Mouse (Mus musculus) hindbrain, embryonic 12.5 days (tissue): ENCODE results near the gene Smco1. TPM values are rescaled to one million over a fixed set of nuclear protein-coding genes. Genes with fewer than 3 reads are reported as not detected.
"Not testable (repeated sequence)": the region's sequence is repeated elsewhere in the genome, so short reads cannot be mapped to it uniquely, and the experiment has no call there.

Experiments used
- ATAC-seq: fragments of 200-750 bp; cut with Nextera tagmentation; 2 replicates; pipeline ENCODE4 v1.8.0; 2017; ENCODE audit warnings: moderate TSS enrichment; ENCODE audit not compliant: low FRiP score
- H3K27ac ChIP-seq: fragments of 300-500 bp; sonication (generic); 2 replicates; pipeline ENCODE4 v1.5.1; 2016; ENCODE audit warnings: mild to moderate bottlenecking
- H3K27me3 ChIP-seq: fragments of 300-500 bp; sonication (generic); 2 replicates; pipeline ENCODE4 v1.6.1; 2016; ENCODE audit warnings: mild to moderate bottlenecking
- H3K36me3 ChIP-seq: fragments of 300-500 bp; sonication (generic); 2 replicates; pipeline ENCODE4 v1.6.1; 2016; ENCODE audit warnings: mild to moderate bottlenecking
- H3K4me1 ChIP-seq: fragments of 300-500 bp; sonication (generic); 2 replicates; pipeline ENCODE4 v1.6.1; 2016
- H3K4me2 ChIP-seq: fragments of 300-500 bp; sonication (generic); replicated peaks from 2 replicates; pipeline ENCODE4 v1.6.1; 2016; ENCODE audit warnings: mild to moderate bottlenecking
- H3K4me3 ChIP-seq: fragments of 300-500 bp; sonication (generic); 2 replicates; pipeline ENCODE4 v1.5.1; 2016; ENCODE audit warnings: mild to moderate bottlenecking
- H3K9ac ChIP-seq: fragments of 300-500 bp; sonication (generic); 2 replicates; pipeline ENCODE4 v1.6.1; 2016; ENCODE audit warnings: mild to moderate bottlenecking, moderate library complexity
- H3K9me3 ChIP-seq: fragments of 300-500 bp; sonication (generic); replicated peaks from 2 replicates; pipeline ENCODE4 v1.6.1; 2016; ENCODE audit warnings: mild to moderate bottlenecking
- WGBS: fragments of 180-500 bp; shearing (Covaris S2); methylation state at CpG from one replicate; pipeline ENCODE4 v1.1.7; 2016; 5-methylcytosine and 5-hydroxymethylcytosine counted together
- polyA plus RNA-seq: library from polyadenylated mRNA; unstranded; fragments of >200 nt; fragmentation: Nextera tagmentation; extraction: Ambion mirVana; gene quantifications from 2 replicates; pipeline ENCODE4 v1.2.1, GENCODE M21; 2016

The Smco1 gene
- polyA plus RNA-seq, 1 experiment from 2014 or later, result 0.14 TPM

DNA sequence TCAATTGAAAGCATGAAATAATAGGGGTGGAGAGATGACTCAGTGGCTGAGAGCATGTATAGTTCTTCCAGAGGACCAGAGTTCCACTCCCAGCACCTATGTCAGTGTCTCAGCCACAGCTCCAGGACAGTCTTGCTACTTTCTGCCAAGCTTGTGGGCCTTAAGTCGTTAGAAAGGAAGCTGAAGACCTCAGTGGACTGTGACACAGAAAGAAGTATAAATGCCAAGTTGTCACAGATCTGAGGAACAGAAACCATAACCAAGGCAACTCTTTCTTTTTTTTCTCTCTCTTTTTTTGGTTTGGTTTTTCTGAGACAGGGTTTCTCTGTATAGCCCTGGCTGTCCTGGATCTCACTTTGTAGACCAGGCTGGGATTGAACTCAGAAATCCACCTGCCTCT, 4.6 kb downstream of the Smco1 start:
- no peak overlapping the region for H3K27ac ChIP-seq
- H3K27me3 ChIP-seq, result no peaks in the 10 kb centered on the region
- H3K36me3 ChIP-seq, result no peaks in the 10 kb centered on the region
- H3K4me2 ChIP-seq, result no peak overlapping the region
- WGBS, result 88% methylated on average over 1 of the region's 1 CpGs
- peaks cover 23% of the 10 kb centered on the region for H3K4me1 ChIP-seq
- 0 out of 2 replicates have a peak, but pooled peaks cover 4% of the 10 kb centered on the region for H3K9me3 ChIP-seq
- H3K4me3 ChIP-seq, result no peak overlapping the region
- no peak for ATAC-seq
- no peak overlapping the region for H3K9ac ChIP-seq

DNA sequence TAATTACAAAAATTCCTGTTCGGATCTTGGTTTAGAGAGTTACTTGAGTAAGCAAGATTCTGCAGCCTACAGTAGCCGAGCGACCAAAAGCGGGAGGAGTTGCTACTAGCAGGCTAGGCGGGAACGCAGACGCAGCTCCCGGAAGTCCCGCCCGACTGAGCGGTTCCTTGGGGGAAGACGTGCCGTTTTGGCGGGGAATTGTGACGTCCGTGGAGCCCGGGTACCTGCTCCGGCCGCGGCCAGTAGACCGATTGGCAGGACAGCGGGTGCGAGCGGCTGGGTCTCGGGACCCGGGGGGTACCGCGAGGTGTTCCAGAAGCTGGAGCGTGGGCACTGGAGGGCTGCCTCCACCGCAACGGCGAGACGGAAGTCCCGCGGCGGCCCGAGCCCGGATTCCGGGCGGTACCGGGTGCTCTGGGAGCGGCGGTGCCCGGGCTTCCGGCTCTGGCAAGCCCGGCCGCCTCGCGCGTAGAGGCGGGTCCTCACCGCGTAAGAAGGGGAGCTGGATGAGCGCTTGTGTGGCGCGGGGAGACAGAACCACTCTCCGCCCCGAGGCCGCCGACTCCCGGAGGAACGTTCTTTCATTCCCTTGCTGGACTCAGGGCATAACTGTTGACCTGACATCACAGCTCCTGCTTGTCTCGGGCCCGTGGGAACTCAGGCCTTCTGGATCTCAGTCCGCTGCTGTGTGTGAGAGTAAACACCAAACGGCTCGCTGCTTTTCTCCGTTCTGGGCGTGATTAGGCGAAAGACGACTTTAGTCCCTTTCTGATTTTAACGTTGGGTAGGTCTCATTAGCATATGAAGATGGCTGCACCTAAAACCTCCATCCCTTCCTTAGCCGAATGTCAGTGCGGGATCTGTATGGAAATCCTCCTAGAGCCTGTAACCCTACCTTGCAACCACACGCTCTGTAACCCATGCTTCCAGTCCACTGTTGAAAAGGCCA, 6.3 kb downstream of the Smco1 start, which contains the start of gene Rnf168:
Gene Rnf168, plus strand, starts transcription at position 152 of the 949 bp plus-strand sequence.
- peak within 1 kb of the TSS; percentile 96 for H3K27ac ChIP-seq
- H3K27me3 ChIP-seq, result no peaks in the 10 kb centered on the region
- H3K4me2 ChIP-seq, result peak within 1 kb of the TSS; percentile 73
- WGBS, result under 1% methylated on average over 75 of the region's 75 CpGs
- peaks cover 27% of the 10 kb centered on the region for H3K4me1 ChIP-seq
- peak; percentile 91 for ATAC-seq
- peak within 1 kb of the TSS; percentile 94 for H3K4me3 ChIP-seq
- H3K36me3 ChIP-seq, result 0 out of 2 replicates have a peak, but pooled peaks cover 3% of the 10 kb centered on the region
- H3K9me3 ChIP-seq, result 0 out of 2 replicates have a peak, but pooled peaks cover 4% of the 10 kb centered on the region
- H3K9ac ChIP-seq, result peak within 1 kb of the TSS; percentile 80

DNA sequence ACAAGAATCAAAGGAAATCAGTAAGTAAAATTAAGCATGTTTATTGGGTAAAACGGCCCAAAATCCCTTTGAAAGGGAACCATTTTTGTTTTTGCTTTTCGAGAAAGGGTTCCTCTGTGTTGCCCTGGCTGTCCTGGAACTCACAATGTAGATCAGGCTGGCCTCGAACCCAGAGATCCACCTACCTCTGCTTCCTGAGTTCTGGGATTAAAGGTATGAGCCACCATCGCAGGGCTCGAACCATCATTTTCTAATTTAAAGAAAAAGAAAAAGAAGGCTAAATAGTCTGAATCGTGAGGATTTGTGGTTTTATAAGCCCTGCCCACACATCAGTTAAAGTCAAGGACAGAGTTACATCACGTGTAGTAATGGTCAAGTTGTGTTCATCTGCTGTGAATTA, 7.1 kb downstream of the Smco1 start:
- 62% methylated on average over 7 of the region's 7 CpGs for WGBS
- Histone ChIP-seq H3K27ac (peak overlapping the region; percentile 96), H3K27me3 (no peaks in the 10 kb centered on the region), H3K4me1 (peaks cover 27% of the 10 kb centered on the region), H3K36me3 (peaks cover 11% of the 10 kb centered on the region; the same call in 1 of the 2 replicates), H3K4me3 (peak overlapping the region; percentile 94), H3K9ac (peak overlapping the region; percentile 80), H3K4me2 (peak overlapping the region; percentile 73), H3K9me3 (0 out of 2 replicates have a peak, but pooled peaks cover 4% of the 10 kb centered on the region)
- no peak for ATAC-seq

DNA sequence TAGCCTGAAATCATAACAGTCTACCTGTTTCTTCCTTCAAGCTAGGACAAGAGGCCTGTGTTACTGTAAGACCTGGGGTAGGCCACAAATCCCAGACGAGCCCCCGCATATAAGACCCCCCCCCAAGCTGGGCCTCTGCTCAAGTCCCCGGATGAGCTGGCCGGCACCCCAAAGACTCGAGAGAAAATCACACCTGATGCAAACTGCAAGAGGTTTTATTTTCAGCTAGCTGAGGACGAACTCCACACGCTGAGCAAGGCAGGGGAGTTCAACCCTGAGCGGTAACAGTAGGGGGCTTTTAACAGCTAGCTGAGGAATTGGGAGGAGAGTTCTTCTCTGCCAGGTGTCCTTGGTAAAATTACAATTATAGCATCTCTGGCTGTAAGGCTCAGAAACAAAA, 8.9 kb downstream of the Smco1 start:
- no peak for ATAC-seq
- H3K9me3 ChIP-seq, result 0 out of 2 replicates have a peak, but pooled peaks cover 4% of the 10 kb centered on the region
- H3K4me2 ChIP-seq, result peak overlapping the region; percentile 73
- WGBS, result 95% methylated on average over 8 of the region's 8 CpGs
- H3K9ac ChIP-seq, result 0 out of 2 replicates have a peak overlapping the region, but pooled peaks have one; percentile 8
- peak overlapping the region; percentile 12; the same call in 1 of the 2 replicates for H3K4me3 ChIP-seq
- H3K36me3 ChIP-seq, result peaks cover 28% of the 10 kb centered on the region
- no peak overlapping the region for H3K27ac ChIP-seq
- no peaks in the 10 kb centered on the region for H3K27me3 ChIP-seq
- H3K4me1 ChIP-seq, result peaks cover 27% of the 10 kb centered on the region

DNA sequence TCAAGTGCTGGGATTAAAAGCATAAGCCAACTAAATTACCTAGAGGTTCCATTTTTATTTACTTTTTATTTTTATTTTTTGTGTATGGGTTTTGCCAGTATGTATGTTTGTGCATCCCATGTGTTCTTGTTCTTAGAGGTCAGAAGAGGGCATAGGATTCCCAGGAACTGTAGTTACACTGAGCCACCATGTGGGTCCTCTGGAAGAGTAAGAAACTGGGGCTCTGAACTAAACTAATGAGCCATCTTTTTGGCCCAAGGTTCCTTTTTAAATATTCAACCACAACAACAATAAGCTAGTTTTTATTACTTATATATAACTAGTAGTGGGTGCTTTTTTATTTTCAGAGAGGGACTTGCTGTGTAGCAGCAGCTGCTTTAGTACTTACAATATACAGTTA, 11.3 kb downstream of the Smco1 start:
- H3K27ac ChIP-seq, result no peak overlapping the region
- no peak for ATAC-seq
- H3K9me3 ChIP-seq, result 0 out of 2 replicates have a peak, but pooled peaks cover 4% of the 10 kb centered on the region
- H3K4me2 ChIP-seq, result no peak overlapping the region
- H3K36me3 ChIP-seq, result peaks cover 42% of the 10 kb centered on the region
- no peak overlapping the region for H3K4me3 ChIP-seq
- no peak overlapping the region for H3K9ac ChIP-seq
- H3K27me3 ChIP-seq, result no peaks in the 10 kb centered on the region
- peaks cover 22% of the 10 kb centered on the region for H3K4me1 ChIP-seq

DNA sequence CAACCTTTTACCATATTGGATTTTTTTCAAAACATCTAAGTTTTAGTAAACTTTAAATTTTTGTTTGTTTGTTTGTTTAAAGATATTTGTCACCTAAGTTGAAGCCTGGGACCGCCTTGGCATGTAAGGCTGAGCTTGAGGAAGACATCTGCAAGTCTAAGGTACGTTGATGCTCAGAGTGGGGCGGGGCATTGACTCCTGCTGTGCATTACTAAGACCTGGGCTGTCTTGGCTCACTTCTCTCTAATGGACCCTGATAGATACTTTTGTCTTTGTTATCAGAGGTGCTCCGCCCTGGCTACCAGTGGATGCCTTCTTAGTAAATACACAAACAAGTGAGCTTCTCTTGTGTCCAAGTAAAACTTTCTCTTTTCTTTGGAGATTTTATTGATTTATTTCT, 20.6 kb downstream of the Smco1 start:
- H3K9ac ChIP-seq, result no peak overlapping the region
- no peak overlapping the region for H3K4me2 ChIP-seq
- peaks cover 46% of the 10 kb centered on the region for H3K36me3 ChIP-seq
- WGBS, result 92% methylated on average over 4 of the region's 4 CpGs
- no peaks in the 10 kb centered on the region for H3K4me1 ChIP-seq
- no peak overlapping the region for H3K27ac ChIP-seq
- no peaks in the 10 kb centered on the region for H3K27me3 ChIP-seq
- ATAC-seq, result no peak
- no peaks in the 10 kb centered on the region for H3K9me3 ChIP-seq
- no peak overlapping the region for H3K4me3 ChIP-seq

DNA sequence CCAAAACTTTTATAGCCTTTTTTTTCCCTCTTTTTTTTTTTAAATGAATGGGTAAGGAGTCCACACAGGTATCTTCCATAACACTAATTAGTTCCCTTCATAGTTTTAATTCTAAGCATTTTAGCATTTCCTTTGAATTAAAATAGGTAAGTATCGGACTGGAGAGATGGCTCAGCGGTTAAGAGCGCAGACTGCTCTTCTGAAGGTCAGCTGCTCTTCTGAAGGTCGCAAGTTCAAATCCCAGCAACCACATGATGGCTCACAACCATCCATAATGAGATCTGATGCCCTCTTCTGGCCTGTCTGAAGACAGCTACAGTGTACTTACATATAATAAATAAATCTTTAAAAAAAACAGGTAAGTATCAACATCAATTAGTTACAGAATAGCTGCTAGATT, 28.3 kb downstream of the Smco1 start:
- not testable (repeated sequence) for H3K27me3 ChIP-seq

DNA sequence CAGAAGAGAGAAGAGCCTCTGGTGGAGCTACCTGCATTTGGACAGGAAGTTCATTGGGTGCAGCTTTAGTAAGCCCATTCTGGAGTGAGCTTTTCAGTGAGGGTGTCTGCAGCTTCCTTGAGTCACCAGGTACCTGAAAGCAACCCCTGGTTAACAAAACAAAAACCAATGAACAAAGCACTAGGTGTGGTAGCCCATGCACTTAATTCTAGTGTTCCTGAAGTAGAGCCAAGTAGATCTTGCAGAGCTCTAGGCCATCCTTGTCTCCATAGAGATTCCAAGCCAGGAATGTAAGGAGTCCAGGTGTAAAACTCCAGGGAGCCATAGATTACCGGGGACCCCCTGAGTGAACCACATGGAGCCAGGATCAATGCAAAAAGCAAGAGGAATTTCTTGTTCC, 31.8 kb downstream of the Smco1 start:
- H3K27ac ChIP-seq, result no peak overlapping the region; the same call in 1 of the 2 replicates
- peaks cover 21% of the 10 kb centered on the region for H3K36me3 ChIP-seq
- no peak overlapping the region for H3K4me2 ChIP-seq
- H3K4me1 ChIP-seq, result no peaks in the 10 kb centered on the region
- no peak overlapping the region for H3K4me3 ChIP-seq
- ATAC-seq, result no peak
- no peak overlapping the region for H3K9ac ChIP-seq
- H3K9me3 ChIP-seq, result no peaks in the 10 kb centered on the region
- no peaks in the 10 kb centered on the region for H3K27me3 ChIP-seq
- WGBS, result 42% methylated on average over 1 of the region's 1 CpGs

More for the DNA sequence above, 28.3 kb downstream of the Smco1 start:
- H3K4me2 ChIP-seq, H3K9me3 ChIP-seq, H3K27ac ChIP-seq, ATAC-seq, H3K4me1 ChIP-seq, H3K4me3 ChIP-seq, H3K9ac ChIP-seq: not testable (repeated sequence)
- 98% methylated on average over 4 of the region's 4 CpGs for WGBS
- peaks cover 44% of the 10 kb centered on the region for H3K36me3 ChIP-seq

DNA sequence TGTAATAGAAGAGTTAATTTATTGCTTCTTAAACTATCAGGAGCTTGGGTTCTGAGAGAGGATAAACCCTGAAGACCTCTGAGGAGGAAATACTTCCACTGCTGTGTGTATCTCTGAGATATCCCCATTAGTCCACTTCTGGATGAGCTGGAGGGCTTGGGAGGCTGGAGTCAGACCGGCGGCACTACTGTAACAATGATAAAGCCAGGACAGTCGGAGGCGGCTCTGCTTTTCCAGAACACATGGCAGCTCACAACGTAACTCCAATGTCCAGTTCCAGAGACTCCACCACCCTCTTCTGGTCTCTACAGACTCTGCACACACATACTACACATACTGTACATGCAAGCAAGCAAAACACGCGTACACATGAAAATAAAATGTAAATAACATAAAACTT, 32.6 kb downstream of the Smco1 start:
- Histone ChIP-seq H3K4me3 (no peak overlapping the region), H3K4me2 (no peak overlapping the region), H3K27me3 (no peaks in the 10 kb centered on the region), H3K9ac (no peak overlapping the region), H3K9me3 (no peaks in the 10 kb centered on the region), H3K4me1 (no peaks in the 10 kb centered on the region), H3K27ac (no peak overlapping the region), H3K36me3 (peaks cover 13% of the 10 kb centered on the region)
- WGBS, result 92% methylated on average over 7 of the region's 7 CpGs
- no peak for ATAC-seq

DNA sequence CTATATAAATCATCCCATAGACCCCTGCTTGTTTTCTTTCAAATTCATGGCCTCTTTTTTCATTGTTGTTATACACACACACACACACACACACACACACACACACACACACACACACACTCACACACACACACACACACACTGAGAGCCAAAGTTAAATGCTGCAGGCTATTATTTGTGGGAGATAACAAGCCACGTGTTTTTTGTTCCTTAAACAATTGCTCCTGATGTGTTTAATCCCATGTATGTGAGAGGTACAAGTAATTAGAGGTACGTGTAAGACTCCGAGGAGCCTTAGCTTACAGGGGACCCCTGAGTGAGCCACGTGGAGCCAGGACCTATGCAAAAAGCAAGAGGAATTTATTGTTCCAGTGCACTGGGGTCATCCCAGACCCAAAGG, 40.7 kb downstream of the Smco1 start:
- WGBS, result 85% methylated on average over 4 of the region's 4 CpGs
- no peak overlapping the region for H3K9ac ChIP-seq
- no peak overlapping the region for H3K4me2 ChIP-seq
- no peak overlapping the region for H3K4me3 ChIP-seq
- peaks cover 11% of the 10 kb centered on the region; the same call in 1 of the 2 replicates for H3K4me1 ChIP-seq
- no peak for ATAC-seq
- H3K27me3 ChIP-seq, result no peaks in the 10 kb centered on the region
- H3K36me3 ChIP-seq, result no peaks in the 10 kb centered on the region
- H3K27ac ChIP-seq, result no peak overlapping the region
- H3K9me3 ChIP-seq, result no peaks in the 10 kb centered on the region

DNA sequence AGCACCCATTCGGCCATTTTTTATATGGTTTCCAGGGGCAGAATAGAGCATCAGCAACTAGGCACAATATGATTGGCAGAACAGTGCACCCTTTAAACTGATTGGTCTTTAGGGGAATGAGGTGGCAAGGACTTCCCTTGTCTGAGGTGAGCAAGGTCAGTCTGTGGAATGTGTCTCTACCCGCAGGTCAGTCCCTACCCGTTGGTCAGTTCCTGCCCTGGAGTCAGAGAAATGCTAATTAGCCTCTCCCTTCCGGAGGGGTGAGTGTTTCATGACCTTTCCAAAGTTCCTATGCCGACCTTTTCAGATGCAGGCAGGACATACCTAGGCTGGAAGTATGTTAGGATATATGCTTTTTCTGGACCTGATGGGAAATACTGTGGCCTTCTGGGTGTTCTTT, 41.1 kb downstream of the Smco1 start:
- Histone ChIP-seq H3K9me3 (no peaks in the 10 kb centered on the region), H3K9ac (no peak overlapping the region), H3K4me2 (no peak overlapping the region), H3K36me3 (no peaks in the 10 kb centered on the region), H3K4me1 (peaks cover 11% of the 10 kb centered on the region; the same call in 1 of the 2 replicates), H3K4me3 (no peak overlapping the region), H3K27me3 (no peaks in the 10 kb centered on the region), H3K27ac (no peak overlapping the region)
- ATAC-seq, result no peak
- 45% methylated on average over 5 of the region's 5 CpGs for WGBS

DNA sequence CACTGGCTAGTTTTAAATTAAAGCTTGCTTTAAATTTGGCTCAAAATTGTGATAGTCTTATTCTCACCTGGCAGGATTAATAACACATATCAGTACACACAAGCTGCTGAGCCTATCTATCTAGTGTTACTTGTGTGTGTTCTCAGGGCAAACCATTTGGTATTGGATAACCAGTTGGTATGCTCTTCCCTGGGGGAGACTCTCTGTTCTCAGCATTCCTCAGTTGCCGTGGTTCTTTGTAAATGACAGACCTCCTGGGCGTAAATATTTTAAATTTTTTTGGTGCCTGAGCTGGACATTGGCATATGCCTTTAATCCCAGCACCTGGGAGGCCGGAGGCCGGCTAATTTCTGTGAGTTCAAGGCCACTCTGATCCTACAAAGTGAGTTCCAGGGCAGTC, 41.6 kb downstream of the Smco1 start:
- no peak overlapping the region for H3K4me3 ChIP-seq
- peaks cover 11% of the 10 kb centered on the region; the same call in 1 of the 2 replicates for H3K4me1 ChIP-seq
- 66% methylated on average over 4 of the region's 4 CpGs for WGBS
- H3K27ac ChIP-seq, result peak overlapping the region; percentile 57; the same call in 1 of the 2 replicates
- no peaks in the 10 kb centered on the region for H3K9me3 ChIP-seq
- no peak overlapping the region for H3K4me2 ChIP-seq
- H3K9ac ChIP-seq, result no peak overlapping the region
- no peaks in the 10 kb centered on the region for H3K36me3 ChIP-seq
- H3K27me3 ChIP-seq, result no peaks in the 10 kb centered on the region
- ATAC-seq, result no peak
